Mouse (Mus musculus): ENCODE measurements around the gene Frmd6.

The Frmd6 gene

GRCm38 (mm10) chr12:70807975-70808374 is 17.3 kb upstream of the Frmd6 start:
- DNase-seq (ENCODE audit: low spot score): no peak

GRCm38 (mm10) chr12:70809957-70810356 is 15.4 kb upstream of the Frmd6 start:
- no peak for DNase-seq (ENCODE audit: low spot score)

- no peak for DNase-seq (ENCODE audit: low spot score)
Observed at GRCm38 (mm10) chr12:70811772-70812171, 13.5 kb upstream of the Frmd6 start.

- DNase-seq (ENCODE audit: low spot score): no peak
Observed at GRCm38 (mm10) chr12:70812176-70812575, 13.1 kb upstream of the Frmd6 start.

DNA sequence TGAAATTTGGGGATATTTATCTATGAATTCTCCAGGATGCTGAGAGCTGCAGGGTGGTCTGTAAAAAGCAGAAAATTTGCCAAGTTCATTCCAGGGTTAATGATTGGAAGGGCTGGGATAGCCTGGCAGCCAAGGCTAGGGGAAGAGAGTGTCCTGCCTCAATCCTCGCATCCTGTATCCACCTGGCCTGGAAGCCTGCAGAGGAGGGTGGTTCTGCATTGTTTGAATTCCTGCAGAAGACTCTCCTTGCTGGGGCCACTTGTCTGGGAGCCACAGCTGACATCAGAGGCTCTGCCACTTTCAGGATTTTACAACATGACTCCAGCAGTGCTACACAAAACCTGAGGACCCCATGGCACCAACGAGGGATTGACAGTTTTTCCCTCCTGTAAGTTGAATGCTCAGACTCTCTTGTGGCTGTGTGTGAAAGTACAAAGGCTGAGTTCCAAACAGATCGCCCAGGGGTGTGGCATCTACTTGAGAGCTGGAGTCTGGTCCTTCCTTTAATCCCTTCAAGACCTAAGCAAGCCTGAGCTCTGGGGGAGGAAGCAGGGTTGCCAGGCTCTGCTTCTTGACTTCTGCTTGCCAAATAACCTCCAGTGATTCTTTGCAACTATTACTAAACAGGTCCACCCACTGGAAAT is 12.4 kb upstream of the Frmd6 start:
- DNase-seq (ENCODE audit: low spot score): no peak

- DNase-seq (ENCODE audit: low spot score): no peak
Observed at GRCm38 (mm10) chr12:70816731-70817130, 8.6 kb upstream of the Frmd6 start.

GRCm38 (mm10) chr12:70824017-70824416 is 1.3 kb upstream of the Frmd6 start:
- no peak for DNase-seq (ENCODE audit: low spot score)

GRCm38 (mm10) chr12:70825651-70826317 is 470 bp downstream of the Frmd6 start:
- no peak for DNase-seq (ENCODE audit: low spot score)

- DNase-seq (ENCODE audit: low spot score): no peak
Observed at GRCm38 (mm10) chr12:70826318-70827072, 1.2 kb downstream of the Frmd6 start.

- DNase-seq (ENCODE audit: low spot score): no peak
Observed at GRCm38 (mm10) chr12:70827187-70827900, 2.0 kb downstream of the Frmd6 start.

DNA sequence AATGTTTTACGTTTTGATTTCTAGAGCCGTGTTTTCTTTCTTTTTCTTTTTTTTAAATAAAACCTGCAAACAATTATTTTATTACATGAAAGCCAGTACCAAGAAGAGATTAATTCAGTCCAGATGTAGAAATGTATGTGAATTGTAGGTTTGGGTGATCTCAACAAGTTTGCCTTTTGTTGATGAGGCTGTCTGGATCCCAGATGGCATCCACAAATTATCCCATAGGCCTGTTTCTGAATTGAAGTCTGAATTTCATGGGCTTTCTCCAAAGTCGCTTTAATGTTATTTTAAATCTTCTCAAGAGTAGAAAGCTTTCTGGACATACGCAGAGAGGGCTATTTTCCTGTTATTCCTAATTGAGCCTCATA is 2.6 kb downstream of the Frmd6 start:
- DNase-seq (ENCODE audit: low spot score): no peak

DNA sequence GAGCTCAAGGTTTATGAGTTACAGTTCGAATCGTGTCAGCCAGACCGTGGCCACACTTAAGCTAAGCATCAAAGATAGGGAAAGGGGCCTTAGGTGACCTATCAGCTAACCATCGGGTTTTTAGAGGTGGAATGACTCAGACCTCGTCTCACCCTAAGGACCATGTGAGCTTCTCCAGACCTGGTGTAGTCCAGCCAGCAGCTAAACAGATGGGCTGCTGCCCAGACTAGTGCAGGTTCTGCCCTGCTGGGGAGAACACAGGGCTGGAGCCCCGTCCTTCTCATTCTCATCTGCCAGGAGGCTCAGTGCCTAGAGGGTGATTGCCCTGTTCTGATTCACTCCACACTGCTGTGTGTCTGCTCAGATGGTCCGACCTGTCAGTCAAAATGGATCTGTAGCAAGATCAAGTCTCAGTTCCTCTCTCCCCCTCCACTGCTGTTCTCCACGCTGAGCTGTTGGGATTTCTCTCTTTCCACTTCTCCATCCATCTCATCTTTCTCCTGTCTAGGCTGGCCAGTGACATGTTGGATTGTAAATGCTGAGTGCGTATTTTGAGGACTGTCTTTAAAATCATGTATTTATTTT is 5.8 kb downstream of the Frmd6 start:
- no peak for DNase-seq (ENCODE audit: low spot score)

DNA sequence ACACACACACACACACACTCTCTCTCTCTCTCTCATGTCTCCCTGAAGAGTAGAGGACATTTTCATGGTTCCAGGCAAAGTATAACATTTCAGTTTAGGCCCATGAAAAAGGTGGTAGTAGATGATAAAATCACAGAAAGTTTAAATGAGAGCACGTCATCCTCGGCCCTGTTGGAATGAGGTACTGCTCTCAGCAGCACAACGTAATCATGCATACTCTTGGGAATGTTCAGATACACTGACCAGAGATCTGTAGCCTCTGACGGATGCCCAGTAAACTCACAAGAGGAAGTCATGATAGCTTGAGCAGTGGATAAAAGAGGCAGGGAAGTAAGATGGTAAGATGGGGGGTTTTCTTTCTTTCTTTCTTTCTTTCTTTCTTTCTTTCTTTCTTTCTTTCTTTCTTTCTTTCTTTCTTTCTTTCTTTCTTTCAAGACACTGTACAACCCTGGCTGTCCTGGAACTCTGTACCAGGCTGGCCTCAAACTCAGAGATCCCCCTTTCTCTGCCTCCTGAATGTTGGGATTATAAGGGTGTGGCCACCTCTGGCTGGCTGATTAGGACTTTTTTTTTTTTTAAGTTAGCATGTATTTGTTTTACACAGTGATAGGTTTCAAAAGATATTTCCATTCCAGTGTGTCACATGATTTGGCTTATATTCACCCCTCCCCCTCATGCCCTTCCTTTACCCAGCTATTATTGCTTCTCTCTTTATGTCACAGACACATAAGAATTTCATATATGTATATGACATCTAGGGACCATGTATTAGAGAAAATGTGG is 7.1 kb downstream of the Frmd6 start:
- DNase-seq (ENCODE audit: low spot score): no peak

GRCm38 (mm10) chr12:70833050-70833449 is 7.7 kb downstream of the Frmd6 start:
- DNase-seq (ENCODE audit: low spot score): no peak

- no peak for DNase-seq (ENCODE audit: low spot score)
Observed at GRCm38 (mm10) chr12:70834043-70834442, 8.7 kb downstream of the Frmd6 start.

DNA sequence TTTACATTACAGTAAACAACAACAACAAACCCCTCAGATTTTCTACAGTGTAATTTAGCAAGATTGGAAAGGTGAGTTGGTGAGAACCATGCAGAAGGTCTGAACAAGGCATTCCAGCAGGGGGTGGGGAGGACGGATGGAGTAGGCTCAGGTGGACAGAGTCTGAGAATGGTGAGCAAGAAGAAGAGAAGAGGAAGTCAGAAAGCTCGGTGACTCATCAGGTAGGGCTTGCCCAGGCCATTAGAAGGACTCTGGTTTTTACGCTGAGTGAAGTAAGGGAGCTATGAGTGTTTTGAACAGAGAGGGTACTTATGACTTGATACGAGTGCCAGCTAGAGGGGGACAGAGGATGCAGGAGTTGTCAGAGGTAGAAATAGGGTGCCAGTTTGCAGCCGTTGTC is 9.7 kb downstream of the Frmd6 start:
- DNase-seq (ENCODE audit: low spot score): no peak

DNA sequence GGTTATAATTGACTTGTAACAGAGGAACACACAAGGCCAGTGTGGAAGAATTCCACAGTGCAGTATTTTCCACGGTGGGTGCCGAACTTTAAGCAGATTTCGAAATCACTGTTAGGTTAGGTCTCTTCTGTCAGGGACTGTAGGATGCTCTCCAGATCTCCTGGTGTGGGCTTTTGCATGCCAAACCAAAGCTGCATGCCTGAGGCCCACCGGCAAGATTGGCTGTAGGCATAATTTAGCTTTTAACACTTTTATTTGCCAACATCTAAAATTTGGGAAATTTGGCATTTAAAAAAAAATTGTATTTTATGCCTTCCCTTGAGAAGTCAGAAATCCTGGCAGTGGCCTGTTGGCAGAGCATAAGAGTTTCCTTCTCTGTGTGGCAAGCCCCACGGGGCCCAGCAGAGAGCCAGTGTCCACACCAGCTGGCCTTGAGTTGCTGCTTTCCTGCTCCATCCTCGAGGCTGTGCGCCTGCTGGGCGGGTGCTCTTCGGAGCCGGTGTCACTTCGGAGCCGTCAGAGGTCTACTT is 12.5 kb downstream of the Frmd6 start:
- DNase-seq (ENCODE audit: low spot score): no peak

DNA sequence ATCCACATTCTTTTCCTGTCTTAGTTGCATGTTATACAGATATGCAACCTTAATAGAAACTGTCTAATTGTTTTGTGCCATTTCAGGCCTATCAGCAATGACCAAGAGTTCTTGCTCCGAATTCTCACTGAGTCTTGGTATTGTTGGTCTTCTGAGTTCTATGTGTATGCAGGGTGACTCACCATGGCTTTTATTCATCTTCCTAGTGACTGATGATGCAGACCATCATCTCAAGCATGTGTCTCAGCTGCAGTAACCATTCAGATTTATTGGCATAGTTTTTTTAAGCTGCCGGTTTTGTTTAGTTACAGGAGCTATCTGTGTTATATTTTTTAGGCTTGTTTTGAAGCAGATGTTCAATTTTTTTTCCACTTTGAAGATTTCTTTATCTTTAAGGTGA is 20.1 kb downstream of the Frmd6 start:
- no peak for DNase-seq (ENCODE audit: low spot score)

DNA sequence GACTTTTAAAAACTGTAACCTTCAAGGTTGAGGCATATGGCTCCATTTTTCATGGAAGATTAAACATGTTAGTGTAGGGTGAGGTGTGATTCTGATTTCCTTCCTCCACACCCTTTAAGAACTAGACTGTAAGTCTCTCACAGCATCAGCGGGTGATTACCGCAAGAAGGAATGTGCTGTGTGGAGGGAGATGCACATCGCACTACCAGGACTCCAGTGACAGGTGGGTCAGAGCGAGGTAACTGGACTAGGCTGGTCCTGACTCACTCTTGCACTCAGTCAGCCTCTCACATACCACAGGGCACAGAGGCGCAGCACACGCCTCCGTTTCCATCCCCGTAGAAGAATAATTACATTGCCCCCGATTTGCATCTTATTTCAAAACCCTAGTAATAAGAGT is 23.7 kb downstream of the Frmd6 start:
- no peak for DNase-seq (ENCODE audit: low spot score)

DNA sequence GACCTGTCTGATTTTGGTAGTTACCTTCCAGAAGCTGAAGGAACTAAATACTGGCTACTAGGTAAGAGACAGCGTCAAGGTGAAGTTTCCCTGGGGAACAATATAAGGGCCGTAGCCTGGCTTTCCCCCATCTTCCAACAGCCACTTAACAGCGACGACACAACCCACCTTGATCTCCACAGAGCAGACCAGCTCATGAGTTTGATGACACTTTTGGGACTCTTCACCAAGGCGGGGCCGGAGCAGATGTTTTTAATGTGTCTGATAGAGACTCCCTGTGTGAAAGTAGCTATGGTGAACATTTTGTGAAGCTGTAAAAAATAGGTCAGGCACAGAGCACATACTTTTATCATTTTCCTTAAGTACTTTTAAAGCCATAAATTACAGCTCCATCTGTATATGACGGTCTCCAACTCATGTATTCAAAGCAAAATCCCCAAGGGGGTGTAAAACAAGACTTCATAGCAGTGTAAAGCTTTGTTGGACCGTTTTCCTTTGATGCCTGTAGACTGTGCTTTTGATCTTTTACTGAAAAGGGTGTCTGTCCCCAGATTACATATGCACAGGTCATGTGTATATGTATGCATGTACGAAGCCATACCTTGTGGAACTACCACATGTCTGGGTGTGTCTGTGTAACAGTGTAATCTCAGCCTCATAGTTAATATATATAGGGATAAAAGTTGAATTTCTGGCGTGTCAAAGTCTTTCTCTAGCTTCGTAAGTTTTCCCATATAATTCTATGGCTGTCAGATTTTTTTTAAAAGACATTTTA is 24.4 kb downstream of the Frmd6 start:
- DNase-seq (ENCODE audit: low spot score): no peak
